Mouse (Mus musculus): ENCODE measurements around the gene Dnajc5.

The Dnajc5 gene

DNA sequence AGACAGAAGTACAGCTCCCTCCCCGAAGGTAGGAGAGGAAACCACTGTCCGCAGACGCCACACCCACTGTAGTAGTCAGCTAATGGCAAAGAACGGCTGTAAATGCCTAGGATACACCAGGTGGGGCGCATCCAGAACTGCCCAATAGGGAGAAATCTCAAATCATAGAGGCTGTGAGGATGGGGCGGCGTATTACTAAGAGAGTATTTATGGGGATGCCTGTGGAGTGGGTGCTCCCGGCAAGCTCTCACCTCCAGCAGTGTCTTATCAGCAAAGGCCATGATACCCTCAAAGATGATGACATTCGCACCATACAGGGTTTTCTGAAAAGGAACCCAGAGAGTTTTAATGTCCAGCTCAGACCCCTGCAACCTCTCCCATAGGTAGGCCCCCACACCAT, 53.7 kb downstream of the Dnajc5 start:
- DNase-seq = no peak

DNA sequence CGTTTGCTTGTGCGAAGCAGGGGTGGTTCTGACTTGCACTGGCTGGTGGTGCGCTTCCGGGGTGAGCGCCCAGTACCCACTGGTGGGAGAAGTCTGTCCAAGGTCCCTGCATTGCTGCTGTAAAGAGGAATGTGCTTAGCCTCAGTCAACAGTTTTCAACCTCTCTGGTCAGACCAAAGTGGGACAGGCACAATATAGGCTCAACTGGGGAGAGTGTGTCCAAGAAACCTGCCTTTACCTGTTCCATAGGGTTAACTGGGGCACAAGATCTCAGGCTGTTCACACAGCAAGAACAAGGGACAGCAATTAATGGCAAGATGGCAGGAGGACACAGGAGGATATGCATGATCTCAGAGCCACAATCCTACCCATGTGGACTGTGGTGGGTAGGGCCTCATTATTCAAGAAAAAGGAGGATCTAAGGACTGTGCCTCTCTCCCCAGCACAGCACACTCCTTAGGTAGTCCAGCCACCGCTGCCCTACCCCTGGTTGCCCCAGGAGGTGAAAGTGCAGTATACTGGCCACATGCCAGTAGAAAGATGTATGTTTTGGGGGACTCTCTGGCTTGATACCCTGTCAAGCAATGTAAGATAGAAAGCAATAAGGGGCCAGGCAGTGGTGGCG, 54.7 kb downstream of the Dnajc5 start:
- no peak for DNase-seq

DNA sequence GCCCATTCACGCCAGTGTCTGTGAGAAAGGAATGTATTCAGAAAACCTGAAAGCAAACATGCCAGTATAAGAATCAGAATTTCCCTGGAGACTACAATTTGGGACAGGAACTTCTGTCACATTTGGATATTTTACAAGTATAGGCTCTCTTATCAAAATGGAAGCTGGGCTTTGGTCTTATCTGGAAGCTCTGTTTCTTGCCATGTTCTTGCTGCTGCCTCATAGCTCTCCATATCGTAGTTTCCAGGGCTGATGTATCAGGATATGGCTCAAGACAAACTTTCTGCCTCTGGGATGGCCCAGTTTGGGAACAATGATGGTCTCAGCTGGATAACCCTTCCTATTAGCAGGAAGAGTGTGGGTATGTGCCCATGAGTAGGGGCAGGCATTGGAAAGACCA, 56.3 kb downstream of the Dnajc5 start:
- DNase-seq = no peak

DNA sequence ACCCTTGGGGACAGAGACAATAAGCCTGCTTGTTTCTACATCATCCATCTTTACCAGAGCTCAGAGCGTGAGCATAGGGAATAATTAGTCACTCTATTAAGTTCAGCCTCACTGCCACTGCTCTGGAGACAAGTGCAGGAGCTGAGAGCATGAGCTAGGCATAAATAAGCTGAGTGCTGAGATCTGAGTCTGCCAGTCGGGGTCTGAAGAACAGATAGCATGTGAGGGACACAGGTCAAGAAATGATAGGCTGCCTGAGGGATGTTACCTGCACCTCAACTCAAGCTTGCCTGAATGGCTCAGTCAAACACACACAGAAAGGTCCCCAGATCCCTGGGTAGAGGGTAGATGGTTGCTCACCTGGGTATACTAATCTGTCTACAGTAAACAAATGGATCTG, 56.8 kb downstream of the Dnajc5 start:
- no peak for DNase-seq

DNA sequence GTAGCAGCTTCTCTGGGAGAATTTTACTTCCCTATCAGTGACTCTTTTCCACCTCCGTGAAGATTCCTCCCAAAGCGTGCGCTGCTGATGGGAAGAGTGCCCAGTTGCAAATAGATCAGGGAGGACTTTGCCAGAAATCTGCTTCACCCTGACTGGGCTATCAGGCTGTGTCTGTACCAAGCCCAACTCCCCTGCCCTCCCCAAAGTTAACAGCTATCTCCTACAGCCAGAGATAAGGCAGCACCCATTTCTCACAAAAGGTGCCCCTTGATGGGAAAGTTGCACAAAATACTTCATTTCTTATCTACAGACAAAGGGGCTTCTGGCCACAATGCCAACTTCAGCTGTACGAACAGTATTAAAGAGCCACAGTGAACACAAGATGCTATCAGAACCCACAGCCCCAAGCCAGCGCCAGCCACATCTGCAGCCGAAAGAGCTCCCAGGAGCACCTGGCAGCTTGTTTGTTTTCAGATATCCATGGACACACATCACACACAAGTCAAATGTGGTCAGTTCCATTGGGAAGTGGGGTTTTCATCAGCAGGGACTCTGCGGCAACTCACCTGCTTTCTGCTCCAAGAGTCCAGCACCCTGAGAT, 57.8 kb downstream of the Dnajc5 start:
- no peak for DNase-seq

DNA sequence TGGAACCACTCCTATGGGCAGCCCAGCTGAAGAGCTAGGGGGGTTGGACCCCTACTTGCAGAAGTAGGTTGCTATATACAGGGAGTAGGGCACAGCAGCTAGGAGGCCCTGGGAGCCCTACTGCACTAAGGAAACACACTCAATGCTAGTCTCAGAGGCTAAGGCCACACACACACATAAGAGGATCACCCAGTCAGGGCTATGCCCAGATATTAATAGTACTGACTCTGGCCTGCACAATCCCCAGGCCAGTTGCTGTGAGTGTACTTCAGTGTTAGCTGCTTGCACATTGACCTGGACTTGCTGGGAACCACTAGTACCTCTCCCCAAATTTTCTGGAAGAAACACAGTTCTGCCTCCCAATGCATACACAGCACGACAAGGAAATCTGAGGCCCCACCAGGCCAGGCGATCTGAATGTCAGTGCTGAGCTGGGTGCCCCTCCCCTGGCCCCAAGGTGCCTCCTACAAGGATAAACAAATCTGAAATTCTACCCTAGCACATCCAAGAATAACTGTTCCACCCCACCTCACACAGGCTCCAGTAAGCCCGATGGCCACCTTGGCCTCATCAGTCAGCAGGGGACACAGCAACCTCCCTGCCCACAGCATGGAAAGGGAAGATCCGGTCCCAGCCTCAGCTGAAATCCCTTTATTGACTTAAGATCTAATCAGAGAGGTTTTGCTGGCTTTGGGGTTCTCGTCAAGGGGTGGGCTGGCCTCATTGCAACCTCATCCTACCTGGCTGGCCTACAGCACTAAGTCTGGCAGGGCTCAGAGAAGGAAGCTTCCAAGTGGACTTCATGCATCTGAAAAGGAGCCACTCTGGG, 58.7 kb downstream of the Dnajc5 start:
- no peak for DNase-seq

DNA sequence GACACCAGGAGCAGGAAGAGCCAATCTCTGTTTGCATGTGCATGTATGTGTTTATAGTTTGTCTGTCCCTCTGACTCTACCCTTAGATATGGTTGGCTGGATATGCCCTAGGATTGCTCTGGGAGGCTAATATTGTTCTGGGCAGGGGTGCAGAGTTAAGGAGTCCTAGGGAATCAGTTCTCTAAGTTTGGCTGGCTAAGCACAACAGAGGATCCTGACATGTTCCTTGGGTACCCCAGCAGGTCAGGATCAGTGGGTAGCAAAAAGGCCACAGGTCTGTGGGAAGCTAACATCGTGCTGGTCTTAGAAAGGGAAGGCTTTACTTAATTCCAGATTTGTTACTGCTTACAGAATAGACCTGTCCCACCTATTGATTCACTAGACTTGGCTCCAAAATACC, 59.4 kb downstream of the Dnajc5 start:
- DNase-seq = no peak

DNA sequence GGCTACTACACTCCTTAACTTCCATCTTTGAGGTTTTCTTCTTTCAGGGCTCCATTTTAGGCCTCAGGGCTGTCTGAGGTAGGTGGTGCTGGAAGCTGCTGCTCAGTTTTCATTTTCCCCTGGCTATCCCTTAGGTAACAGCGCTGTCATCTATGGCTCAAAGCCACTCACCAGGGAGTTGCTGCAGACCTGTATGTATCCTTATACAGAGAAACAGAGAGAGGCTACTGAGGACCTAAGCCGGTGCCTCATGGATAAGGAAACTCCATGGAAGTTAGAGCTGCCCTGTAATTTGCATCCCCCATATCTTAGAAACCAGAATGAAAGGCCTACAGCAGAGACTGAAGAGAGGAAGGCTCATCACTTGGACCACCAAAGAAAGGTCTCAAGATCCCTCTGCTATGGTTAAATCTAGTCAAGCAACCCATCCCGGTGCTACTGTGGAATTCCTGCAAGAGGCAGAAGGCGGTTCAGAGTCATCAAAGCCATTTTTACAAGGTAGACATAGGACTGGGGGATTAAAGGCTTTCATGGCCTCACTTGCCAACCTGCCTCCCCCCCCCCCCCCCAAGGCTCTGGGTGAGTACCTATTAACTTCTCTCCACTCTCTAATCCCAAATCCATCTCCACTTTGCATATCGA, 60.0 kb downstream of the Dnajc5 start:
- DNase-seq = no peak

DNA sequence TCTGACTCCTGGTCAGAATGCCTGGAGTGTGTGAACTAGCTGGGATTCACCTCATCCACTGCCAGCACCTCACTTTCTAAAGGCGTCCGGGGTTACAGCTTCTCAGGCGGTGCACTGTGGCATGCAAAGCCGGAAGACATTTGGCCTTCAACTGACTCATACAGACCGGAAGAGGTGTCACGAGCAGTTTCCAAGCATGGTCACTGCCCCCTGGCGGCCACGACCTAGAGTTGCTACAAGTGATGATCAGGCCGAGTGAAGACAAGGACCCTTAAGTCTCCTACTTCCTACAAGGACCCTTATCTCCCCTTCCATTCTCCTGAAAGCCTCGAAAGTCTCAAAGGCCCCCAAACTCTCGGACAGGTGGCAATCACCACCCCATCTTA, 60.7 kb downstream of the Dnajc5 start:
- peak; percentile 85 for DNase-seq

DNA sequence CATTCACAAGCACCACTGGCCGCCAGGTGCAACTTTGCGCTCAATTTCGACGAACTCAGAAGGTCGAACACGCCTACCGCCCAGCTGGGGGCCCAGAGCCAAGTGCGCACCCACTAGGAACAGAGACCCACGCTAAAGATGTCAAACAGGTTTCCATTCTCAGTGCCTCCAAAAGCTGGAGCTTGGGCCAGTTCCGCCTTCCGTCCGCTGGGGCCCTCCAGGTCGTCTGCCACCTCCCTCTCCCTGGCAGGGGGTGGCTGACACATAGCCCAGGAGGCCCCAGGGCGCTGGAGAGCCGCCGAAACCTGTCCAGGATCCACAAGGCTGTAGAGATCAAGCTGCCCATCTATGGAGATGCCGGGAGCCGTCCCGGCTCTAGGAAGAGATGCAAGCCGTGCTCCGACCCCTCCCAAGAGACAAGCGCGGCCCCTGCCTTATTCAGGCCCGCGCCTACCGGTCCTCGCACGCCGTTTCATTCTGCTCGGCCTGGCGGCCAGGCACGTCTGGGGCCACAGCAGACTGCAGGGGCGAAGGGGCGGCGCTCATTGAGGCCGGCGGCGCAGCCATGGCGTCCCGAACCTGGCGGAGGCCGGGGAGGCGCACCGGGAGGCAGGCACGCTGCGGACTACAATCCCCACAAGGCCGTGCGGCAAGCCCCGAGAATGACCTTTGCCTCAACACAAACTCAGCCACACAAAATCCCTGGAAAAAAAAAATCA, 61.3 kb downstream of the Dnajc5 start:
- DNase-seq = peak; percentile 85

DNA sequence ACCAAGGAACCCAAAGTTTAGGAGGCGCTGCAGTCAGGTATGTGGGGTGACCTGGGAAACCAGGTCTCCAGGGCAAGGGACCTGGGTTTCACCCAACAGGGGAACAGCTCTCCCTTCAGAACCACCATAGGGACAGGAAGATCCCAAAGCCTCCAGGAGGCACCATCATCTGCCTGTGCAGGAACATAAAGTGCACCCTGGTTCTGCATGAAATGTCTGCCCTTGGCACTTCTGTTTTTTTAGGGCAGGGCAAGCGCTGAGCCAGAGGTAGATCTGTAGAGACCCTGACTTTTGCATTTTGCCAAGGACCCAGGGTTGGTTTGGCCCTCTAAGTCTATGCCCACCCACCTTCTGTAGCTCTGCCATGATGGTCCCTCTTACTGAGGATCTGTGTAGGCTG, 62.1 kb downstream of the Dnajc5 start:
- DNase-seq = no peak

DNA sequence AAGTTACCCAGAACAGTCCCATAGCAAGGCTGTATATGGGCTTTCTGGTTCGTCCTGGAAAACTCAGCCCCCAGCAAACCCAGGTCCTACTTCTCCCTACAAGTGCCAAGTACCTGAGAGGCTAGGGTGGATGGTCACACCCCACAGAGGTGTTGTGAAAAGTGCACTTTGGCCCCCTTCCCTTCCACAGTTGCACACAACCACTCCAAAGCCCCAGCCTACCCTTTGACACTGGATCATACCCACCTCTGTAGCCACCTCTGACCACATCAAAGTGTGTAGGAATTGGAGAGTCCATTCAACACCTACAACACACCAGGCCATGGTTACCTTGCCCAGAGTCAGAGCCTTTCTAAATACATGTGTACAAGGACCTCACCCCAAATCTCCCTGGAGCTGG, 62.7 kb downstream of the Dnajc5 start:
- no peak for DNase-seq

DNA sequence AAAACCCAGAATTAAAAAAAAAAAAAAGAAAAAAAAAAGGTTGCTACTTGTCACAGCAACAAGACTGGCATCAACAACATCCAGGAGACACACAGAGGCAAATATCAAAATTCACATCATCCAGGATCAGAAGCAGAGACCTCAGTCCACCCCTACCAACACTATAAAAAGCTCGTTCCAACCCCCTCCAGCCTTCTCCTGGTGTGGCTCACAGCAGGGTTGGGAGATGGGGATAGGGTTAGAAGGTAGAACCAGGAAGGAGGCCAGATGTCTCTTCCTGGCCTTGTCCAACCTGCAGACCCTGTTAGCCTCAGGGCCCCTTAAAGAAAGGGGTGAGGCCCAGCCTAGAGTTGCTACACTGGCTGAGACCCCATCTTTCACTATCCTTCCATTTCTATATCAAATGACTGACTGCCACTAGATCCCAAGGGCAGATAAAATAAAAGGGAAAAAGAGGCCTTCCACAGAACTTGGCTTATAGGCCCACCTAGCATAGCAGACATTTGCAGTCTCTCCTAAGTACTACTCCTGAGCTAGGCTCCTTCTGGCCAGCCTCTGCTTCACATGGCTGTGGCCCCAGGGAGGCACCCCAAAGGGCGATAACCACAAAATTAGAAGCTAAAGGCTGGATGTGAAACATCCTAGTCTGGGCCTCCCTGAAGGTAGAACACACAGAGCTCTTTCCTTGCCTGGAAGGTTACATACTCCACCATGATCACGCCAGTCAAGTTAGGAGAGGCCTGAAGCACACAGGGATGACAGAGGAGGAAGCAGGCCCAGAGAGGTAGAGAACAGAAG, 63.4 kb downstream of the Dnajc5 start:
- DNase-seq = no peak

DNA sequence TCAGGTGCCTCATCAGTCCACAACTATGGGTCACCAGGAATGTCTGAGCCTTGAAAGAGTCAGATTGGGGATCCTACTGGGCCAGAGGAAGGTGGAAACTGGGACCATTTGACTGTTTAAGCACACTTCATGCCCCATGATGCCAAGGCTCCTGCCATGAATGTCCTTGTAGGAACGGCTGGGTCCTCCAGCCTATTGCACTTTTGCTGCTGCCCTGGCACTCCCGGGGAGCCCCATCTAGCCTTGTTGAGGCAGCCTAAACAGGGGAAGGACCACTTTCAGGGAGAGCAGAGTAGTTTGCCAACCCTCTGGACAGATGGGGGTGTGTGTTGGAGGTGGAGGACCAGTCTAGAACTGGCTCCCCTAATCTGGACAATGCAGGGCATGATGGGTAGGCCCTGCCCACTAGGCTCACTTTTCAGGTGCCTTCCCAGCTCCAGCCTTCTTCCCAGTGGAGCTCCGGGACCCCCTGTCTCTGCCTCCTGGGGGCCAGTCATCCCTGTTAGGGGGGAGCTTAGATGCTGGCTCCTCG, 64.2 kb downstream of the Dnajc5 start, which contains the start of gene Uckl1:
Uckl1 (minus strand) TSS at position 482 of the 532 bp plus-strand sequence.
- DNase-seq = no peak

DNA sequence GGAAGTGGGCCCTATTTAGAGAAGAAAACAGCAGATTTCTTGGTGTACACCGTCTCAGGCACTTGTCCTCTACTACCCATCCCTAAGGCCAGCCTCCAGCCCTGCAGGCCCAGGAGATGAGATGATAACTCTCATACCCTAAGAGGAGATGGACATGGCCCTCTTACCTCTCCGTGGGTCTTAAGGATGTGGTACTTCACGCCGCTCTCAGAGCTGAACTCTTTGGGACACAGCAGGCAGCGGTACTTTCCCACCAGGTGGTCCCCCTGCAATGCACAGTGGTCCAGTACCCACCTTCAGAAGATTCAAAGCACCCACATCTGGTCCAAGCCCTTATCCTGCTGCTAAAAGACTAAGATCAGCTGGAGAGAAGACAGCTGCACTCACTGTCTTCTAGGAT, 65.2 kb downstream of the Dnajc5 start:
- no peak for DNase-seq

DNA sequence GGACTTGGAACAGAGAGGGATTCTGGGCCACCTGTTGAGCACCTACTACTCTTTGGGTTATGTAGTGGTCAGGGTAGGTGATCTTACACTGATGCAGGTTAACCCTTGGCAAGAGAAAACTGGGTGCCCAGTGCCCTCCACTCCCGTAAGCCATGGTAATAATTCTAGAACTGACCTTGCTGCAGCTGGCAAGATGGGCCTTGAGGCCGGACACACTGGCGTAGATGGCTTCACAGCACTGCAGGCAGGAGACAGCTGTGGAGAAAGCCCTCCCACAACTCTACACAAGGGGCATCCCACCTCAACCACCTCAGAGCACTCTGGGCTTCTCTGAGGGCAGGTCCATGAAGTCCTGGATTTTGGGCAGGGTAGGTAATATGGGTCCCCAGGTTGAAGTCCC, 65.8 kb downstream of the Dnajc5 start:
- no peak for DNase-seq

DNA sequence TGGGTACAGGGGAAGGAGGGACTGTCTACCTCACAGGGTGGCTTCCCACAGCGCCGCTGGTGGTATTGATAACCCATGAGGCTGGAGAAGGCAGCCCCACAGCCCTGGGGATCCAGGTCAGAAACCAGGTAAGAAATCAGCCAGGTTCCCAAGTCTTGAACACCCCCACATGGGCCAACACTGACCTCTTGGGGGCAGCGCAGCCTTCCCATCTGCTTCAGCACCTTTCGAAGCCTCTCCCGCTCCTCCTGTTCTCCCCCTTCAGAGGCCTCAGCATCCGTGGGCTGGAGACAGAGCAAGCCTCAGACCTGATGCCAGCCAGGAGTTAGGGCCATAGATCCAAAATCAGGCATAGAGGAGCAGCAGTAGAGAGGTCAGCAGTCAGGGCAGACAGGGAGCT, 67.5 kb downstream of the Dnajc5 start:
- DNase-seq = no peak

DNA sequence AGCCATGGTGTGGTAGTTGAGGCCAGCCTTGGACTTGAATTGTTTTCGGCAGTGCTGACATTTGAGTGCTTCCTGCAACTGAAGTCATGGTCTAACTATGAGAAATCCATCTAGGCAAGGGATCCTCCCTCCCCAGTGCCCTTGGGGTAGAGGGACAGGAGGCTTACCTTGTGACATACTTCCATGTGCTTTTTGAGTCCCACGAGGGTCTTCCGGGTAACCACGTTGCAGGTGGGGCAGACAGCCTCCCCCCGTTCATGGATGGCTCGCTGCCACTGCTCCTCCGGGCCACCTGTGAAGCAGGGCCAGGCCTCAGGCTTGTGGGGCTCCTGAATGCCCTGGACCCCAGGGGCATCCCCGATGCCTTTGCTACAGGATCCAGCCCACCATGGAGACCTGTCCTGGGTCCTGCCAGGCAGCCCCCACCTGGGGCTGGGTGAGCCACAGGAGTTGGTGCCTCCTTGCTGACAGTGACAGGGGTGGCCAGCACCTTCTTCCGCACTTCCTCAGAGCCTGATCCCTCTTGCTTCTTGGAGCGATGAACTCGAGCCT, 68.0 kb downstream of the Dnajc5 start:
- DNase-seq = no peak

DNA sequence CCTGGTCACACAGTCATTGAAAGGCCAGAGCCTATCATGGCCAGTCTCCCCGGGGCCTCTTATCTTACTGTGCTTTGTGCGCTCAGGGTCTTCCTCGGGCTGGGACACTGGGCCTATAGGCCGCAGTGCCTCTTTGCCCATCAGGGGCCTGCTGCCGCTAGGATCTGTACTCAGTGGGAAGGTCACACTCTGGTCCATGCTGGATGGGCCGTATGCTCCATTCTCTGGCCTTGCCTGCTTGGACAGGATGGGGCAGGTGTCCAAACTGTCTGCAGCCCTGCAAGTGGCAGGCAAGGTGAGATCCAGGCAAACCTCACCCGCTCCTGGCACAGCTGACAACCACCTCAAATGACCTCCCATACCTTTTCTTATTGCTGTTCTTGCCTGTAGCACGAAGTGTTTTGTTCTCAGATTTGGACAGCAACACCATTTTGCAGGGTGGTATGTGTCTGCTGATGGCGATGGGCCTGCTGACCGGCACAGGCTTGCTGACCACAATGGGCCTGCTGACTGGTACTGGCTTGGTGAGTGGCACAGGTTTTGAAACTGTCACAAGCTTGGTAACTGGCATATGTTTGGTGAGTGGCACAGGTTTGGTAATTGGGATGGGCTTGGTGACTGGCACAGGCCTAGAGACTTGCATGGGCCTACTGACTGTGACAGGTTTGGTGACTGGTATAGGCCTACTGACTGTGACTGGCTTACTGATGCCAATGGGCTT, 68.9 kb downstream of the Dnajc5 start:
- no peak for DNase-seq

DNA sequence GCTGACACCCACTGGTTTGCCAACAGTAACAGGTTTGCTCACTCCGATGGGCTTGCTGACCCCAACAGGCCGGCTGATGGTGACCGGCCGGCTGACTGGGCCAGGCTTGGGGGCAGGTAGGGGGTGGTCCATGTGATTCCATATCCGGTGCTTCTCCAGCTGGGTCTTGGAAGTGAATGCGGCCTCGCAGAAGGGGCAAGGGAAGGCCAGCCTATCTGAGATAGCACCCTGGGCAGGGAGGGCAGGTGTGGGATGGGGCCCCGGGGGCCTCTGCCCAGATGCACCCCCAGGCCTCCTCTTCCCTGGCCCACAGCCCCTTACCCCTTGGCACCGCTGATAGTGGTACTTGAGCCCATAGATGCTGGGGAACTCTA, 69.4 kb downstream of the Dnajc5 start:
- DNase-seq = no peak

DNA sequence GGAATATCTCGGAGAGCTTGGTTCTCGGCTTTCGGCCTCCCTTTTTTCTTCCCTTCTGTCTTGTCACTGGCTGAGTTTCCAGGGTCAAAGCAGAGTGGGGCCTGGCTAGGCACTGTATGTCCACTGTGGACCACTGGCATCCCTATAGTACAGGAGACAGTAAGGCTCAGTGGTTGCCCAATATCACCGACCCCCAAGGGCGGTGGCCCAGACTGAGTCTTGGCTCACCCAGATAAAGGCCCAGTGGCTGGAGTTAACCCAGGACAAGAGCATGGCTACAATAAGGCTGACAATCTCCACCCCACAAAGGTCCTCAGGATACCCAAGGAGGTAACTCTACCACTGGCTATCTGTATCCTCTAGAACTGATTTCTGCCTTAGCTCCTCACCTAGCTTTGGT, 70.2 kb downstream of the Dnajc5 start:
- DNase-seq = no peak

All from thymus, postnatal 25 days (tissue).